Mouse (Mus musculus): ENCODE data around the gene Traf3. TPM values are rescaled to one million over a fixed set of nuclear protein-coding genes. Genes with fewer than 3 reads are reported as not detected.

Traf3 gene
- polyA plus RNA-seq, 1 experiment, result 29.2 TPM

GRCm38 (mm10) chr12:111242346-111242745 is 76.2 kb downstream of the Traf3 start:
- peaks cover 57% of the 10 kb centered on the region for H3K36me3 ChIP-seq (ENCODE audit: control insufficient read depth, insufficient read depth, low read length)
- TF ChIP-seq POLR2A (IDR thresholded peaks at IDR 0.05; ENCODE audit: low read depth, low read length) (no peak), CTCF (IDR thresholded peaks at IDR 0.05; ENCODE audit: extremely low read depth, insufficient read depth, insufficient read length, insufficient replicate concordance) (no peak)

DNA sequence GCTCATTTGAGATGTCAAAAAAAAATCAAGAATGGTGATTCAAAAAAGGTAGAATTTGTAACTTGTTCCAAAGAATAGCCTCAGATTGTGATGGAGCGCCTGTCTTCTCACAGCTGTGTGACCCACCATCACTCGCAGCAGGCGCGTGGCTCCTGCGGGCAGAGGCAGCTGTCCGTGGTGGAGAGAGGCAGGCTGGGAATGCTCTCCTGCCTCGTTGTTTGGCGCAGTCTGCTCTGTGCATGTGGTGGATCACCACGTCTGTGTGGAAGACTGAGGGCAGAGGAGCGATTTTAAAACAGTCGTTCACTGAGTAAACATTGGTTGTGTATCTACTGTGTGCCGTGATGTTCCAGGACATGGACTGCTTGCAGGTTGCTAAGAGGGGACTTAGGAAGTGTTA is 77.6 kb downstream of the Traf3 start:
- 97% methylated on average over 12 of the region's 12 CpGs for WGBS
- H3K36me3 ChIP-seq (ENCODE audit: control insufficient read depth, insufficient read depth, low read length), result peaks cover 56% of the 10 kb centered on the region
- H3K4me1 ChIP-seq (ENCODE audit: control insufficient read depth, insufficient read depth, insufficient read length), result no peaks in the 10 kb centered on the region

More at GRCm38 (mm10) chr12:111242346-111242745, 76.2 kb downstream of the Traf3 start:
- no peak for DNase-seq (ENCODE audit: low read depth in 1 of 2, low spot score in 2 of 2)
- H3K27ac ChIP-seq (ENCODE audit: insufficient read depth, low read length), result no peak overlapping the region
- WGBS, result 96% methylated on average over 5 of the region's 5 CpGs
- H3K4me3 ChIP-seq (ENCODE audit: extremely low read depth, insufficient read depth, insufficient read length), result no peak overlapping the region
- no peaks in the 10 kb centered on the region for H3K4me1 ChIP-seq (ENCODE audit: control insufficient read depth, insufficient read depth, insufficient read length)
- no peaks in the 10 kb centered on the region for H3K27me3 ChIP-seq (ENCODE audit: control insufficient read depth, insufficient read depth, low read length)

DNA sequence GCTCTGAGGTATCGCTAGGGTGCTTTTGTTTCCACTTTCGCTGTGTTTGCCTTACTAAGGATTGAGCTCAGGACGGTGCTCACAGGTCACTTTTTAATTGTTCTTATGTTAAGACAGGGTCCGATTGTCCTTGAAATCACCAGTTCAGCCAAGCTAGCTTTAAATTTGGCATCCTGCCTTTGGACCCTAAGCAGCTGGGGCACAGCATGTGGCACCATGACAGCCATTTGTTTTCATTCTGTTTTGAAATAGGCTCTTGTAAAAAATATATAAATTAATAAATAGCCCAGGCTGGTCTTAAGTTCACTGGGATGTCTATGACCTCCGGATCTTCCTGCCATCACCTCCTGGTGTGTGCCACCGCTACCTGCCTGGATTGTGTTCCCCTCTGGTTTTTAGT is 78.9 kb downstream of the Traf3 start:
- no peak for TF ChIP-seq CTCF (IDR thresholded peaks at IDR 0.05; ENCODE audit: extremely low read depth, insufficient read depth, insufficient read length, insufficient replicate concordance)
- TF ChIP-seq POLR2A (IDR thresholded peaks at IDR 0.05; ENCODE audit: low read depth, low read length), result no peak
- H3K4me1 ChIP-seq (ENCODE audit: control insufficient read depth, insufficient read depth, insufficient read length), result no peaks in the 10 kb centered on the region
- peaks cover 51% of the 10 kb centered on the region for H3K36me3 ChIP-seq (ENCODE audit: control insufficient read depth, insufficient read depth, low read length)
- WGBS, result 94% methylated on average over 6 of the region's 6 CpGs
- H3K27ac ChIP-seq (ENCODE audit: insufficient read depth, low read length), result no peak overlapping the region
- no peaks in the 10 kb centered on the region for H3K27me3 ChIP-seq (ENCODE audit: control insufficient read depth, insufficient read depth, low read length)
- H3K4me3 ChIP-seq (ENCODE audit: extremely low read depth, insufficient read depth, insufficient read length), result no peak overlapping the region
- DNase-seq (ENCODE audit: low read depth in 1 of 2, low spot score in 2 of 2), result no peak

More for the DNA sequence above, 77.6 kb downstream of the Traf3 start:
- Histone ChIP-seq H3K27me3 (ENCODE audit: control insufficient read depth, insufficient read depth, low read length) (no peaks in the 10 kb centered on the region), H3K27ac (ENCODE audit: insufficient read depth, low read length) (no peak overlapping the region), H3K4me3 (ENCODE audit: extremely low read depth, insufficient read depth, insufficient read length) (no peak overlapping the region)
- DNase-seq (ENCODE audit: low read depth in 1 of 2, low spot score in 2 of 2), result no peak
- TF ChIP-seq CTCF (IDR thresholded peaks at IDR 0.05; ENCODE audit: extremely low read depth, insufficient read depth, insufficient read length, insufficient replicate concordance) (no peak), POLR2A (IDR thresholded peaks at IDR 0.05; ENCODE audit: low read depth, low read length) (no peak)

DNA sequence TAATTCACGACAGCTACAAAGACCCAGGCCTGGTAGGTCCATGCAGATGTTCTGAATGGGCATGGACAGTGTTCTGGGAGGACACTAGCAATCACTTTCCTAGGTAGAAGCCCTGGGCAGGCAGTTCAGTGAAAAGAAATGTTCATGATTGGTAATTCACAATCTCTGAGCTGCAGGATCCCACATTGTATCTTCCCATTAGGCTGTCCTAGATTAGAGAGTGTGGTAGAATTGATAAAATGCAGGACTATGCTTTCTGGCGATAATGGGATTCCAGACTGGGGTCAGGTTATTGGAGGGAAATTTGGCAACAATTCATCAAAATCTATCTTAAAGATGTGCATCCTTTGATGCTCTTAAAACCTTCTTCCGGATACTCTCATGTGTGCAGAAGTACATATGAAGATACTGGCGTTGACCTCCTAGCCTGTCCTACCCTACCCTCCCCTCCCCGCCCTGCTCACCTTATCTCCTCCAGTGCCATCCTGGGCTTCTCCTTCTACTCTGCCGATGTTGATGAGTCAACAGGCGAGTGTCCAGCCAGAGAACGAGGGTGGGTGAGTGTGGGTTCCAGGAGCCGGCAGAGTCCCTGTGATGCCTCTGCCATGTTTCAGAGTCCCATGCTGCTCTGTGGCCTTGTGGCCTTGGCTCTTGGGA is 80.8 kb downstream of the Traf3 start:
- WGBS, result 89% methylated on average over 9 of the region's 9 CpGs
- H3K36me3 ChIP-seq (ENCODE audit: control insufficient read depth, insufficient read depth, low read length), result peaks cover 55% of the 10 kb centered on the region

DNA sequence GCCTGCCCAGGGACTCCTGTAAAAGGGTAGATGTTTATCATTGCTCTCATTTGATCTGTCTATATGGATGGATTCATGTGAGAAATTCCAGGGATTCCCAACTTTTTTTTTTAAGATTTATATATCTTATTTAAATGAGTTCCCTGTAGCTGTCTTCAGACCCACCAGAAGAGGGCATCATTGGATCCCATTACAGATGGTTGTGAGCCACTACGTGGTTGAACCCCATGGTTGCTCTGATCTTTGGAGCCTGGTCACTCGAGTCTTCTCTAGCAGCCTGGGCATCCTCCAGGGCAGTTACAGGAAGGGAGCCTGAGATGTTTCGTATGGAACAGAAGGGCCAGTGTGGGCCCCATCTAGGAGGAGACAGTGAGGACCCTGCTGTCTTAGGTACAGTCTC is 82.9 kb downstream of the Traf3 start:
- 68% methylated on average over 3 of the region's 3 CpGs for WGBS
- Histone ChIP-seq H3K27me3 (ENCODE audit: control insufficient read depth, insufficient read depth, low read length) (no peaks in the 10 kb centered on the region), H3K4me3 (ENCODE audit: extremely low read depth, insufficient read depth, insufficient read length) (no peak overlapping the region), H3K4me1 (ENCODE audit: control insufficient read depth, insufficient read depth, insufficient read length) (no peaks in the 10 kb centered on the region), H3K36me3 (ENCODE audit: control insufficient read depth, insufficient read depth, low read length) (peaks cover 48% of the 10 kb centered on the region), H3K27ac (ENCODE audit: insufficient read depth, low read length) (no peak overlapping the region)
- TF ChIP-seq CTCF (IDR thresholded peaks at IDR 0.05; ENCODE audit: extremely low read depth, insufficient read depth, insufficient read length, insufficient replicate concordance), result no peak
- TF ChIP-seq POLR2A (IDR thresholded peaks at IDR 0.05; ENCODE audit: low read depth, low read length), result no peak
- DNase-seq (ENCODE audit: low read depth in 1 of 2, low spot score in 2 of 2), result no peak

More for the DNA sequence above, 80.8 kb downstream of the Traf3 start:
- Histone ChIP-seq H3K27me3 (ENCODE audit: control insufficient read depth, insufficient read depth, low read length) (no peaks in the 10 kb centered on the region), H3K27ac (ENCODE audit: insufficient read depth, low read length) (no peak overlapping the region), H3K4me1 (ENCODE audit: control insufficient read depth, insufficient read depth, insufficient read length) (no peaks in the 10 kb centered on the region), H3K4me3 (ENCODE audit: extremely low read depth, insufficient read depth, insufficient read length) (no peak overlapping the region)
- TF ChIP-seq CTCF (IDR thresholded peaks at IDR 0.05; ENCODE audit: extremely low read depth, insufficient read depth, insufficient read length, insufficient replicate concordance) (no peak), POLR2A (IDR thresholded peaks at IDR 0.05; ENCODE audit: low read depth, low read length) (no peak)
- DNase-seq (ENCODE audit: low read depth in 1 of 2, low spot score in 2 of 2), result no peak

DNA sequence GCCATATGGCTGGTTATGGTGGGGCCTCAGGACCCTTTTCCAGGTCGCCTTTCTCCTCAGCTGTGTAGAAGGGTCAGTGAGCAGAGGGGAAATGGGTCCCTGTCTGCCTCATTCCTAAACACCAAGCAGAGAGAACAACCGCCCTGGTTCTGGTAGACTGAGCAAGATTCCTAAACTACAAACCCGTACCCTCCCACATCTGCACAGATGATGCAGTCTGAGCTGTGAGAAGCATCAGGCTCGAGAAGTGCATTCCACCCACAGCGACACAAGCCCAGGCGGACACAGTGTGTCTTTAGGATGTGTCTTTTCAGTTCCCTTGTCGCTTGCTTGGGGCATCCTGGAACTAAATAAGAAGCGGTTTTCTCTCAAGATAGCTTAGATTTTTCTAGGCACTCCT is 83.9 kb downstream of the Traf3 start:
- TF ChIP-seq CTCF (IDR thresholded peaks at IDR 0.05; ENCODE audit: extremely low read depth, insufficient read depth, insufficient read length, insufficient replicate concordance) (no peak), POLR2A (IDR thresholded peaks at IDR 0.05; ENCODE audit: low read depth, low read length) (no peak)
- no peak for DNase-seq (ENCODE audit: low read depth in 1 of 2, low spot score in 2 of 2)
- Histone ChIP-seq H3K4me3 (ENCODE audit: extremely low read depth, insufficient read depth, insufficient read length) (no peak overlapping the region), H3K4me1 (ENCODE audit: control insufficient read depth, insufficient read depth, insufficient read length) (no peaks in the 10 kb centered on the region), H3K36me3 (ENCODE audit: control insufficient read depth, insufficient read depth, low read length) (peaks cover 44% of the 10 kb centered on the region), H3K27ac (ENCODE audit: insufficient read depth, low read length) (no peak overlapping the region), H3K27me3 (ENCODE audit: control insufficient read depth, insufficient read depth, low read length) (no peaks in the 10 kb centered on the region)
- 94% methylated on average over 8 of the region's 8 CpGs for WGBS

- no peak for TF ChIP-seq POLR2A (IDR thresholded peaks at IDR 0.05; ENCODE audit: low read depth, low read length)
- no peak for TF ChIP-seq CTCF (IDR thresholded peaks at IDR 0.05; ENCODE audit: extremely low read depth, insufficient read depth, insufficient read length, insufficient replicate concordance)
- WGBS, result 85% methylated on average over 9 of the region's 9 CpGs
- Histone ChIP-seq H3K27ac (ENCODE audit: insufficient read depth, low read length) (no peak overlapping the region), H3K4me3 (ENCODE audit: extremely low read depth, insufficient read depth, insufficient read length) (no peak overlapping the region), H3K36me3 (ENCODE audit: control insufficient read depth, insufficient read depth, low read length) (peaks cover 50% of the 10 kb centered on the region), H3K27me3 (ENCODE audit: control insufficient read depth, insufficient read depth, low read length) (no peaks in the 10 kb centered on the region), H3K4me1 (ENCODE audit: control insufficient read depth, insufficient read depth, insufficient read length) (no peaks in the 10 kb centered on the region)
- DNase-seq (ENCODE audit: low read depth in 1 of 2, low spot score in 2 of 2), result no peak
These were observed 85.1 kb downstream of the Traf3 start for GRCm38 (mm10) chr12:111251227-111251626.

All from spleen, adult 2 months (tissue).